Mouse (Mus musculus): ENCODE measurements at regions not wholly inside any gene's neighbourhood (a gene's known extent, or its start where the extent isn't known, plus 50 kb on each side); places are given as distances from the start of the nearest gene placed in this dataset.

- no peak for DNase-seq (ENCODE audit: low read depth)
Measured at GRCm38 (mm10) chr1:119305315-119305976, 116.6 kb downstream of the Inhbb start.

- no peak for DNase-seq (ENCODE audit: low read depth)
Measured at GRCm38 (mm10) chr1:119304470-119304980, 117.5 kb downstream of the Inhbb start.

- no peak for DNase-seq (ENCODE audit: low read depth)
Measured at GRCm38 (mm10) chr1:119302349-119302995, 119.6 kb downstream of the Inhbb start.

GRCm38 (mm10) chr1:119301931-119302330 lies 120.1 kb downstream of the Inhbb start:
- no peak for DNase-seq (ENCODE audit: low read depth)

GRCm38 (mm10) chr1:119301258-119301657 lies 120.8 kb downstream of the Inhbb start:
- DNase-seq (ENCODE audit: low read depth), result no peak

- peak; percentile 3 for DNase-seq (ENCODE audit: low read depth)
Measured at GRCm38 (mm10) chr1:119299842-119300752, 122.0 kb downstream of the Inhbb start.

- DNase-seq (ENCODE audit: low read depth), result peak; percentile 76
Measured at GRCm38 (mm10) chr1:119298696-119299230, 123.3 kb downstream of the Inhbb start.

- no peak for DNase-seq (ENCODE audit: low read depth)
Measured at GRCm38 (mm10) chr1:119295121-119295520, 126.9 kb downstream of the Inhbb start.

- no peak for DNase-seq (ENCODE audit: low read depth)
Measured at GRCm38 (mm10) chr1:119293839-119294238, 128.2 kb downstream of the Inhbb start.

GRCm38 (mm10) chr1:119292216-119292615 lies 129.8 kb downstream of the Inhbb start:
- DNase-seq (ENCODE audit: low read depth), result no peak

GRCm38 (mm10) chr1:119290165-119290916 lies 131.7 kb downstream of the Inhbb start:
- no peak for DNase-seq (ENCODE audit: low read depth)

GRCm38 (mm10) chr1:119289516-119290164 lies 132.4 kb downstream of the Inhbb start:
- no peak for DNase-seq (ENCODE audit: low read depth)

- DNase-seq (ENCODE audit: low read depth), result no peak
Measured at GRCm38 (mm10) chr1:119282416-119282815, 139.6 kb downstream of the Inhbb start.

GRCm38 (mm10) chr1:119279261-119279660 lies 142.8 kb downstream of the Inhbb start:
- no peak for DNase-seq (ENCODE audit: low read depth)

- DNase-seq (ENCODE audit: low read depth), result no peak
Measured at GRCm38 (mm10) chr1:119278528-119279201, 143.4 kb downstream of the Inhbb start.

GRCm38 (mm10) chr1:119277990-119278389 lies 144.1 kb downstream of the Inhbb start:
- DNase-seq (ENCODE audit: low read depth), result no peak

- DNase-seq (ENCODE audit: low read depth), result no peak
Measured at GRCm38 (mm10) chr1:119266013-119266412, 156.0 kb downstream of the Inhbb start.

- DNase-seq (ENCODE audit: low read depth), result no peak
Measured at GRCm38 (mm10) chr1:119265192-119265891, 156.7 kb downstream of the Inhbb start.

- peak; percentile 1 for DNase-seq (ENCODE audit: low read depth)
Measured at GRCm38 (mm10) chr1:119259455-119259854, 162.6 kb downstream of the Inhbb start.

GRCm38 (mm10) chr1:119256769-119257168 lies 165.3 kb downstream of the Inhbb start:
- DNase-seq (ENCODE audit: low read depth), result no peak

Data from 416B (cell line).